In the genomic region with DNA sequence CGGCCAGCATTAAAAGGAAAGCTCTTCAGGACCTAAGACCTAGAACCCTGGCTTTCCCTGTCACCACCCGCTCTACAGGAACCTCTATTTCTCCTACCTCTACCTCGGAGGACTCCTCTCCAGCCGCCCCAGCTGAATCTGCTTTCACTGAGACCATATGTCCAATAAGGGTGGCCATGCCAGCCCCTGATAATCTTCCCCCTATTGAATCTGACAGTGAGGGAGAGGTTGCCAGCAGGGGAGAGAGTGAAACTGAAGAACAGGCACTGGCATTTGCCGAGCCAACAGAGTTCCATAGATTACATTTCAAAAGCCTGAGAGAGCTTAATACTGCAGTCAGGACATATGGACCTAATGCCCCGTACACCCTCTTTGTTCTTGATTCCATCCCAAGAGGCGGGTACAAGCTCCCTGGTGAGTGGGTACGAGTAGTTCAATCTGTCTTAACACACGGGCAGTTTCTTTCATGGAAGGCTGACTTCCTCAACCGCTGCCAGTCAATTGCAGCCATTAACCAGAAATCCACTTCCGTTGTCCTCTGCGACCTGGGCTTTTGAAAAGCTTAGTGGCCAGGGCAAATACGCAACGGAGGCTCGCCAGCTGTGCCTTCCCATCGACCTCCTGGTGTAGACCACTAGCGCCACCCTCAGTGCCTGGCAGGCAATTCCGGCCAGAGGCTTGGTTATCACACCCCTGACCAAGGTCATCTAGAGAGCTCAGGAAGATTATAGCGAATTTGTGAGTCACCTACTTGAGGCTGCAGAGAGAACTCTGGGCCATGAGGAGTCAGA, we compare ENCODE assay signal across 16 mouse cellular contexts.
DNase-seq lines count a peak whose midpoint lies in the region; ATAC-seq and TF ChIP-seq lines count a peak whose summit lies in the region.
"Had no signal": no experiment of that assay in that cellular context is flagged by ENCODE, and none has a peak within 500 bp of the region (broad histone marks: within the 10 kb centered on the region; RNA-seq: fewer than 3 reads in every experiment).

No protein-coding gene starts in this region.

- H3K27me3 ChIP-seq in hindbrain, postnatal 0 days (ENCODE audit: insufficient read depth, low read length), result no peaks in the 10 kb centered on the region
- no peaks in the 10 kb centered on the region for H3K27me3 ChIP-seq in hindbrain, embryonic 14.5 days (ENCODE audit: control insufficient read depth, insufficient read depth, low read length)
- no peaks in the 10 kb centered on the region for H3K27me3 ChIP-seq in CH12.LX (replicated peaks)
- H3K27me3 ChIP-seq: heart, embryonic 15.5 days; liver, embryonic 12.5 days; neural tube, embryonic 12.5 days; stomach, embryonic 15.5 days had no signal

- peak; percentile 74 for ATAC-seq in hindbrain, postnatal 0 days
- no peak for ATAC-seq in hindbrain, embryonic 14.5 days (ENCODE audit: low FRiP score)
- peak; percentile 82 for ATAC-seq in cerebellum, adult (ENCODE audit: insufficient number of reproducible peaks, low FRiP score, low TSS enrichment)
- ATAC-seq: liver, embryonic 12.5 days; midbrain, embryonic 16.5 days had no signal

- 72% methylated on average over 19 of the region's 19 CpGs for WGBS in hindbrain, postnatal 0 days
- WGBS in hindbrain, embryonic 14.5 days, result 82% methylated on average over 19 of the region's 19 CpGs

- in situ Hi-C loops in CH12.LX (cut with MboI; ENCODE audit: low pct_ligation_motif_present, low pct_unique_long_range_greater_than_20kb, low sequenced_read_pairs), result no loop called here

- TF ChIP-seq RAD21 in CH12.LX (IDR thresholded peaks at IDR 0.05; ENCODE audit: low read depth, low read length), result peak; percentile 34

- no peak overlapping the region for H3K4me2 ChIP-seq in hindbrain, postnatal 0 days (ENCODE audit: low read depth, low read length)
- no peak overlapping the region for H3K4me2 ChIP-seq in hindbrain, embryonic 14.5 days (replicated peaks)
- H3K4me2 ChIP-seq in CH12.LX (ENCODE audit: insufficient read depth, low read depth, poor library complexity, severe bottlenecking), result no peak overlapping the region
- H3K4me2 ChIP-seq: heart, embryonic 15.5 days; liver, embryonic 12.5 days; neural tube, embryonic 12.5 days; stomach, embryonic 15.5 days had no signal

- no peak for TF ChIP-seq POLR2A in CH12.LX (IDR thresholded peaks at IDR 0.05; ENCODE audit: low read depth, low read length)

- H3K4me3 ChIP-seq in hindbrain, postnatal 0 days (ENCODE audit: low read length), result no peak overlapping the region
- H3K4me3 ChIP-seq in hindbrain, embryonic 14.5 days (replicated peaks; ENCODE audit: low read length), result no peak overlapping the region
- no peak overlapping the region for H3K4me3 ChIP-seq in CH12.LX (replicated peaks in 1 of 3; ENCODE audit: low read depth in 2 of 3, low read length in 2 of 3, poor library complexity in 1 of 3)
- H3K4me3 ChIP-seq: heart, embryonic 15.5 days; liver, embryonic 12.5 days; neural tube, embryonic 12.5 days; stomach, embryonic 15.5 days had no signal

- peak; percentile 34; the same call in 1 of the 2 replicates for TF ChIP-seq CTCF in hindbrain, postnatal 0 days (IDR thresholded peaks at IDR 0.05; ENCODE audit: low read depth)
- peak in 1 of 2 experiments; percentile 32; a peak in 2 of 4 replicates for TF ChIP-seq CTCF in CH12.LX (conservative IDR thresholded peaks at IDR 0.05 in 1 of 2, IDR thresholded peaks at IDR 0.05 in 1 of 2; ENCODE audit: low read depth in 2 of 2, low read length in 2 of 2)

- no peak overlapping the region for H3K9ac ChIP-seq in hindbrain, postnatal 0 days (replicated peaks; ENCODE audit: low read length)
- H3K9ac ChIP-seq in hindbrain, embryonic 14.5 days, result no peak overlapping the region
- no peak overlapping the region for H3K9ac ChIP-seq in CH12.LX (ENCODE audit: insufficient read depth, low read depth)
- H3K9ac ChIP-seq: heart, embryonic 15.5 days; liver, embryonic 12.5 days; neural tube, embryonic 12.5 days; stomach, embryonic 15.5 days had no signal

- H3K4me1 ChIP-seq in hindbrain, postnatal 0 days (ENCODE audit: insufficient read depth, low read length), result no peaks in the 10 kb centered on the region
- no peaks in the 10 kb centered on the region for H3K4me1 ChIP-seq in hindbrain, embryonic 14.5 days (replicated peaks; ENCODE audit: control insufficient read depth, insufficient read depth, low read length)
- H3K4me1 ChIP-seq in CH12.LX (ENCODE audit: control insufficient read depth in 1 of 2, insufficient read depth in 2 of 2), result no peaks in the 10 kb centered on the region
- H3K4me1 ChIP-seq: heart, embryonic 15.5 days; liver, embryonic 12.5 days; neural tube, embryonic 12.5 days; stomach, embryonic 15.5 days had no signal

- TF ChIP-seq EP300 in CH12.LX (IDR thresholded peaks at IDR 0.05; ENCODE audit: low read length), result no peak

- H3K27ac ChIP-seq in hindbrain, postnatal 0 days, result no peak overlapping the region
- no peak overlapping the region for H3K27ac ChIP-seq in hindbrain, embryonic 14.5 days
- no peak overlapping the region for H3K27ac ChIP-seq in CH12.LX (ENCODE audit: insufficient read depth, low read depth)
- H3K27ac ChIP-seq: heart, embryonic 15.5 days; liver, embryonic 12.5 days; neural tube, embryonic 12.5 days; stomach, embryonic 15.5 days had no signal

- no peaks in the 10 kb centered on the region for H3K79me2 ChIP-seq in CH12.LX (replicated peaks; ENCODE audit: control insufficient read depth, extremely low read depth, insufficient read depth, poor library complexity, severe bottlenecking)

- DNase-seq in hindbrain, postnatal 0 days (ENCODE audit: low spot score), result peak; percentile 61
- DNase-seq in hindbrain, embryonic 14.5 days (ENCODE audit: low spot score), result no peak
- DNase-seq in CH12.LX (ENCODE audit: extremely low read depth), result no peak
- DNase-seq in cerebellum, postnatal 14 days, result peak; percentile 74 to 81
- no peak for DNase-seq in adrenal gland, postnatal 10 days
- DNase-seq in spleen, postnatal 36 days (ENCODE audit: low spot score in 2 of 2), result no peak
- DNase-seq in kidney, adult 18-20 months, result no peak
- DNase-seq: adrenal gland, postnatal 25 days; heart, adult 11 months; thymus, postnatal 14 days had no signal

- no peaks in the 10 kb centered on the region for H3K36me3 ChIP-seq in hindbrain, postnatal 0 days (ENCODE audit: insufficient read depth, low read length)
- no peaks in the 10 kb centered on the region for H3K36me3 ChIP-seq in hindbrain, embryonic 14.5 days (replicated peaks; ENCODE audit: control insufficient read depth, insufficient read depth)
- H3K36me3 ChIP-seq in CH12.LX (replicated peaks in 1 of 2; ENCODE audit: control insufficient read depth in 1 of 2, insufficient read depth in 1 of 2, low read length in 1 of 2), result no peaks in the 10 kb centered on the region
- H3K36me3 ChIP-seq: heart, embryonic 15.5 days; liver, embryonic 12.5 days; neural tube, embryonic 12.5 days; stomach, embryonic 15.5 days had no signal

- peaks cover 4% of the 10 kb centered on the region; the same call in 1 of the 2 replicates for H3K9me3 ChIP-seq in hindbrain, postnatal 0 days (ENCODE audit: low read length)
- peaks cover 20% of the 10 kb centered on the region for H3K9me3 ChIP-seq in hindbrain, embryonic 14.5 days (ENCODE audit: control insufficient read depth, low read length)
- H3K9me3 ChIP-seq in CH12.LX (replicated peaks; ENCODE audit: low read length), result peaks cover 13% of the 10 kb centered on the region
- H3K9me3 ChIP-seq: stomach, embryonic 15.5 days had no signal

- dilution Hi-C loops in CH12.LX (cut with MboI; ENCODE audit: extremely low pct_ligation_motif_present, extremely low pct_unique_long_range_greater_than_20kb, low sequenced_read_pairs), result no loop called here

TF ChIP-seq in CH12.LX, 34 proteins besides CTCF, POLR2A, EP300 and RAD21:
- no peak for TF ChIP-seq ELF1 (IDR thresholded peaks at IDR 0.05; ENCODE audit: low read depth, low read length)
- TF ChIP-seq CHD1 (IDR thresholded peaks at IDR 0.05; ENCODE audit: low read depth, low read length), result no peak
- no peak for TF ChIP-seq JUN (IDR thresholded peaks at IDR 0.05; ENCODE audit: insufficient read depth, low read depth, low read length)
- TF ChIP-seq MAX (IDR thresholded peaks at IDR 0.05; ENCODE audit: low read length), result no peak
- no peak for TF ChIP-seq MAFK (IDR thresholded peaks at IDR 0.05; ENCODE audit: insufficient replicate concordance, low read length)
- TF ChIP-seq ZKSCAN1 (IDR thresholded peaks at IDR 0.05; ENCODE audit: borderline replicate concordance, low read depth, low read length), result no peak
- TF ChIP-seq USF2 (conservative IDR thresholded peaks at IDR 0.05; ENCODE audit: low read depth, low read length), result no peak
- no peak for TF ChIP-seq JUND (conservative IDR thresholded peaks at IDR 0.05; ENCODE audit: low read depth, low read length)
- no peak for TF ChIP-seq BHLHE40 (IDR thresholded peaks at IDR 0.05; ENCODE audit: low read depth, low read length)
- no peak for TF ChIP-seq RCOR1 (conservative IDR thresholded peaks at IDR 0.05; ENCODE audit: low read depth, low read length)
- TF ChIP-seq NRF1 (IDR thresholded peaks at IDR 0.05; ENCODE audit: low read depth, low read length), result no peak
- TF ChIP-seq MXI1 (IDR thresholded peaks at IDR 0.05; ENCODE audit: low read depth, low read length), result no peak
- TF ChIP-seq ZNF384 (IDR thresholded peaks at IDR 0.05; ENCODE audit: low read depth, low read length), result no peak
- TF ChIP-seq MYC (IDR thresholded peaks at IDR 0.05; ENCODE audit: low read depth, low read length), result no peak
- no peak for TF ChIP-seq NELFE (IDR thresholded peaks at IDR 0.05; ENCODE audit: low read depth, low read length)

Comparison
In these comparisons a context has a peak if more than half of its experiments do, and no peak if none do; other contexts are left out.
1. DNase-seq: peak in hindbrain, postnatal 0 days (single experiment) and cerebellum, postnatal 14 days (2 of 2); none in hindbrain, embryonic 14.5 days (single experiment), CH12.LX (single experiment), adrenal gland, postnatal 10 days (single experiment), spleen, postnatal 36 days (0 of 2) and kidney, adult 18-20 months (single experiment).